Mouse (Mus musculus): ENCODE measurements around the gene Tgtp1. TPM values are rescaled to one million over a fixed set of nuclear protein-coding genes. Genes with fewer than 3 reads are reported as not detected.

Tgtp1 gene
- polyA plus RNA-seq (2015; fragmentation: Nextera tagmentation; extraction: Ambion mirVana) = 0.21 and 0.43 TPM in 2 replicates

GRCm38 (mm10) chr11:48994018-48994417, at the start of gene Tgtp1:
Gene Tgtp1 (minus strand): TSS chr11:48994172.

GRCm38 (mm10) chr11:48991740-48992520, 2.0 kb downstream of the Tgtp1 start, which contains the start of gene Gm12185:
Gene Gm12185 (minus strand): TSS chr11:48992226.

GRCm38 (mm10) chr11:48979251-48979650, 14.7 kb downstream of the Tgtp1 start, which contains the start of gene 9930111J21Rik1:
Gene 9930111J21Rik1 (minus strand): TSS chr11:48979398.

DNA sequence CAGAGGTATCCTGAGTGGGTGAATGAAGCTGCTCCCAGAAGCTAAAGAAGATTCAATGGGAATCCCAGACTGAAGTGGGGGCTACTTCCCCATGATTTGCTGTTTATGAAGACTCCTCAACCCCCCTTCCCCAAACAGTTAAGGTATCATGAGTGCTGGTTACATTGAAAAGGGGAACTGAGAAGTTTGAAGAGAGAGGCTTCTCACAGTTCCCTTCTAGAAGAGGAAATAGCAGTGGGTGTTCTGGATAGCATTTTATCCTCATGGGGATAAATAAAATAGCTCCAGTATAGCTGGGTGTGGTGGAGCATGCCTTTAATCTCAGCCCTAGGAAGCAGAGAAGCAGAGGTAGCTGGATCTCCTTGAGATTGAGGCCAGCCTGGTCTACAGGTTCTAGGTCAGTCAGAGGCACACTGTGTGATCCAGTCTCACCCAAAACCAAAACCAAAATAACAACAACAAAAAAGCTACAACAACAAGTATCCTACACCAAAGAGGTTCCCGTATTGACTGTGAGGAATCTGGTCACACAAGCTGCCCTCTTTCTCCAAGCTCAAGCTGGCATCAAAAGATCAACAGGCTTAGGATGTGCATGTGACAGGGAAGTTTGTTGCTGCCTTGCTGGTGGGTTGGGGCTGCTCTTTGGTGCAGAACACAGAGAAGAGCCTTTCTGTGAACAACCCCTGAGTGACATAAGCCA, 15.6 kb downstream of the Tgtp1 start, which contains the start of gene Olfr56:
TSS of gene Olfr56 (plus strand) at position 650 of the 700 bp plus-strand sequence.

GRCm38 (mm10) chr11:48946090-48946489, 47.9 kb downstream of the Tgtp1 start, which contains the start of gene Psme2b:
Gene Psme2b (minus strand): TSS chr11:48946190.

Other genes with a start within 250 kb of the Tgtp1 start
- 330 and 341 TPM in 2 replicates for gene Rack1, start 193.8 kb downstream of the Tgtp1 start, polyA plus RNA-seq (2015; fragmentation: Nextera tagmentation; extraction: Ambion mirVana)
- 5.5 and 5.8 TPM in 2 replicates for gene Trim41, start 176.8 kb downstream of the Tgtp1 start, polyA plus RNA-seq (2015; fragmentation: Nextera tagmentation; extraction: Ambion mirVana)
- gene Trim7, start 168.0 kb downstream of the Tgtp1 start, polyA plus RNA-seq (2015; fragmentation: Nextera tagmentation; extraction: Ambion mirVana) = 4.1 and 4.4 TPM in 2 replicates
- 4.2 and 6.5 TPM in 2 replicates for gene Gm12184, start 167.5 kb downstream of the Tgtp1 start, polyA plus RNA-seq (2015; fragmentation: Nextera tagmentation; extraction: Ambion mirVana)
- 8.6 and 9.7 TPM in 2 replicates for gene Irgm1, start 122.5 kb downstream of the Tgtp1 start, polyA plus RNA-seq (2015; fragmentation: Nextera tagmentation; extraction: Ambion mirVana)
- 0.22 and 0.28 TPM in 2 replicates for gene Gm5431, start 92.0 kb downstream of the Tgtp1 start, polyA plus RNA-seq (2015; fragmentation: Nextera tagmentation; extraction: Ambion mirVana)
- gene Psme2b, start 48.0 kb downstream of the Tgtp1 start, polyA plus RNA-seq (2015; fragmentation: Nextera tagmentation; extraction: Ambion mirVana) = 1.3 and 2.0 TPM in 2 replicates
- gene Olfr56, start 15.3 kb downstream of the Tgtp1 start, polyA plus RNA-seq (2015; fragmentation: Nextera tagmentation; extraction: Ambion mirVana) = not detected in 2 replicates
- gene 9930111J21Rik1, start 14.8 kb downstream of the Tgtp1 start, polyA plus RNA-seq (2015; fragmentation: Nextera tagmentation; extraction: Ambion mirVana) = 0.41 and 0.45 TPM in 2 replicates
- gene Gm12185, start 1.9 kb downstream of the Tgtp1 start, polyA plus RNA-seq (2015; fragmentation: Nextera tagmentation; extraction: Ambion mirVana) = not detected in 2 replicates
- gene 9930111J21Rik2, start 57.1 kb upstream of the Tgtp1 start, polyA plus RNA-seq (2015; fragmentation: Nextera tagmentation; extraction: Ambion mirVana) = 0.45 and 0.54 TPM in 2 replicates
- gene Tgtp2, start 70.0 kb upstream of the Tgtp1 start, polyA plus RNA-seq (2015; fragmentation: Nextera tagmentation; extraction: Ambion mirVana) = 0.26 and 0.29 TPM in 2 replicates
- gene Ifi47, start 82.4 kb upstream of the Tgtp1 start, polyA plus RNA-seq (2015; fragmentation: Nextera tagmentation; extraction: Ambion mirVana) = 1.8 and 1.9 TPM in 2 replicates
- gene Olfr1396, start 120.7 kb upstream of the Tgtp1 start, polyA plus RNA-seq (2015; fragmentation: Nextera tagmentation; extraction: Ambion mirVana) = not detected in 2 replicates
- gene Olfr1395, start 148.1 kb upstream of the Tgtp1 start, polyA plus RNA-seq (2015; fragmentation: Nextera tagmentation; extraction: Ambion mirVana) = not detected in 2 replicates
- gene Olfr1394, start 160.2 kb upstream of the Tgtp1 start, polyA plus RNA-seq (2015; fragmentation: Nextera tagmentation; extraction: Ambion mirVana) = not detected in 2 replicates
- 0.38 and 0.53 TPM in 2 replicates for gene Btnl9, start 193.0 kb upstream of the Tgtp1 start, polyA plus RNA-seq (2015; fragmentation: Nextera tagmentation; extraction: Ambion mirVana)
- 24.4 and 24.8 TPM in 2 replicates for gene Zfp62, start 209.1 kb upstream of the Tgtp1 start, polyA plus RNA-seq (2015; fragmentation: Nextera tagmentation; extraction: Ambion mirVana)